Mouse (Mus musculus) cortical plate, adult 2 months (tissue): ENCODE measurements around the gene Slit3.

Experiments
- CTCF ChIP-seq: fragments of 200-500 bp; IDR thresholded peaks from 2 replicates; pipeline ENCODE4 v1.5.1; 2011; ENCODE audit warnings: mild to moderate bottlenecking, control low read depth, low read length; ENCODE audit not compliant: insufficient read depth; ENCODE audit errors: extremely low read depth
- POLR2A ChIP-seq: fragments of 200-500 bp; IDR thresholded peaks from 2 replicates; pipeline ENCODE4 v1.6.1; 2011; ENCODE audit warnings: mild to moderate bottlenecking, low read length, control low read depth; ENCODE audit not compliant: insufficient read depth; ENCODE audit errors: extremely low read depth

- TF ChIP-seq CTCF (no peak), POLR2A (no peak)
Observed at GRCm38 (mm10) chr11:35379407-35379806, 258.4 kb downstream of the Slit3 start.
